8 mouse cellular contexts compared by ENCODE assay signal in genomic region chr1:179803513-179804139, GRCm38 (mm10). TPM values are rescaled to one million over a fixed set of nuclear protein-coding genes. Genes with fewer than 3 reads are reported as not detected.
DNase-seq lines count a peak whose midpoint lies in the region; ATAC-seq and TF ChIP-seq lines count a peak whose summit lies in the region.

TSS of gene Ahctf1 (minus strand) at chr1:179803680.

- peak; percentile 66 for TF ChIP-seq CTCF in liver, embryonic 14.5 days (IDR thresholded peaks at IDR 0.05; ENCODE audit: low read depth)
- peak; percentile 57 for TF ChIP-seq CTCF in stomach, postnatal 0 days (IDR thresholded peaks at IDR 0.05; ENCODE audit: low read depth)

- peak; percentile 82 for TF ChIP-seq EP300 in liver, embryonic 14.5 days (IDR thresholded peaks at IDR 0.05; ENCODE audit: low read depth)
- TF ChIP-seq EP300 in stomach, postnatal 0 days (optimal IDR thresholded peaks at IDR 0.05) = peak; percentile 96

- ATAC-seq in heart, embryonic 15.5 days (replicated peaks; ENCODE audit: insufficient number of reproducible peaks, insufficient read depth, low FRiP score, low read depth) = peak; percentile 98
- ATAC-seq in liver, embryonic 14.5 days (ENCODE audit: insufficient read depth) = peak; percentile 92
- peak; percentile 99 for ATAC-seq in neural tube, embryonic 11.5 days (ENCODE audit: insufficient read depth, low FRiP score, low TSS enrichment)
- peak; percentile 99 for ATAC-seq in stomach, postnatal 0 days (ENCODE audit: low FRiP score, low TSS enrichment)

- peak within 1 kb of the TSS; percentile 95 for H3K4me3 ChIP-seq in forebrain, embryonic 10.5 days
- peak within 1 kb of the TSS; percentile 81 for H3K4me3 ChIP-seq in heart, embryonic 15.5 days
- peak within 1 kb of the TSS; percentile 86 to 99 for H3K4me3 ChIP-seq in liver, embryonic 14.5 days (ENCODE audit: insufficient read depth in 1 of 2, low read depth in 2 of 2, low read length in 2 of 2)
- H3K4me3 ChIP-seq in neural tube, embryonic 11.5 days (ENCODE audit: low read depth, low read length) = peak within 1 kb of the TSS; percentile 95
- peak within 1 kb of the TSS; percentile 87 for H3K4me3 ChIP-seq in stomach, postnatal 0 days (ENCODE audit: low read depth, low read length)

- H3K4me2 ChIP-seq in heart, embryonic 15.5 days = peak within 1 kb of the TSS; percentile 73
- peak within 1 kb of the TSS; percentile 98 for H3K4me2 ChIP-seq in liver, embryonic 14.5 days (ENCODE audit: low read depth)
- H3K4me2 ChIP-seq in neural tube, embryonic 11.5 days (ENCODE audit: low read depth) = peak within 1 kb of the TSS; percentile 60
- peak within 1 kb of the TSS; percentile 79 for H3K4me2 ChIP-seq in stomach, postnatal 0 days (replicated peaks; ENCODE audit: low read depth)

- H3K36me3 ChIP-seq in forebrain, embryonic 10.5 days (replicated peaks) = peaks cover 14% of the 10 kb centered on the region
- peaks cover 5% of the 10 kb centered on the region for H3K36me3 ChIP-seq in heart, embryonic 15.5 days
- H3K36me3 ChIP-seq in liver, embryonic 14.5 days (replicated peaks; ENCODE audit: control insufficient read depth, insufficient read depth, low read depth) = peaks cover 11% of the 10 kb centered on the region
- no peaks in the 10 kb centered on the region; the same call in 1 of the 2 replicates for H3K36me3 ChIP-seq in neural tube, embryonic 11.5 days (ENCODE audit: control insufficient read depth, insufficient read depth, low read length)
- no peaks in the 10 kb centered on the region for H3K36me3 ChIP-seq in stomach, postnatal 0 days (ENCODE audit: control insufficient read depth, insufficient read depth, low read length)

- H3K27ac ChIP-seq in forebrain, embryonic 10.5 days = peak within 1 kb of the TSS; percentile 95
- peak within 1 kb of the TSS; percentile 98 for H3K27ac ChIP-seq in heart, embryonic 15.5 days
- peak within 1 kb of the TSS; percentile 98 for H3K27ac ChIP-seq in liver, embryonic 14.5 days
- H3K27ac ChIP-seq in neural tube, embryonic 11.5 days (ENCODE audit: low read depth, low read length) = peak within 1 kb of the TSS; percentile 97
- peak within 1 kb of the TSS; percentile 99 for H3K27ac ChIP-seq in stomach, postnatal 0 days (replicated peaks)

- no peaks in the 10 kb centered on the region for H3K9me3 ChIP-seq in forebrain, embryonic 10.5 days
- H3K9me3 ChIP-seq in heart, embryonic 15.5 days (replicated peaks) = no peaks in the 10 kb centered on the region
- no peaks in the 10 kb centered on the region for H3K9me3 ChIP-seq in liver, embryonic 14.5 days (ENCODE audit: control insufficient read depth, low read length)
- H3K9me3 ChIP-seq in neural tube, embryonic 11.5 days (ENCODE audit: control insufficient read depth, low read length) = no peaks in the 10 kb centered on the region
- H3K9me3 ChIP-seq in stomach, postnatal 0 days (ENCODE audit: control insufficient read depth, low read length) = no peaks in the 10 kb centered on the region

- no peaks in the 10 kb centered on the region for H3K27me3 ChIP-seq in forebrain, embryonic 10.5 days (ENCODE audit: poor library complexity, severe bottlenecking)
- H3K27me3 ChIP-seq in heart, embryonic 15.5 days = no peaks in the 10 kb centered on the region
- no peaks in the 10 kb centered on the region for H3K27me3 ChIP-seq in liver, embryonic 14.5 days (ENCODE audit: control insufficient read depth, insufficient read depth, low read length)
- no peaks in the 10 kb centered on the region for H3K27me3 ChIP-seq in neural tube, embryonic 11.5 days (ENCODE audit: control insufficient read depth, insufficient read depth, low read length)
- H3K27me3 ChIP-seq in stomach, postnatal 0 days (ENCODE audit: control insufficient read depth, insufficient read depth, low read length) = no peaks in the 10 kb centered on the region

- H3K4me1 ChIP-seq in forebrain, embryonic 10.5 days = peaks cover 22% of the 10 kb centered on the region
- H3K4me1 ChIP-seq in heart, embryonic 15.5 days (replicated peaks) = peaks cover 18% of the 10 kb centered on the region
- peaks cover 48 to 51% of the 10 kb centered on the region in 2 experiments for H3K4me1 ChIP-seq in liver, embryonic 14.5 days (replicated peaks; ENCODE audit: control insufficient read depth in 2 of 2, insufficient read depth in 2 of 2, low read length in 1 of 2)
- H3K4me1 ChIP-seq in neural tube, embryonic 11.5 days (ENCODE audit: control insufficient read depth, insufficient read depth, low read length) = peaks cover 11% of the 10 kb centered on the region
- H3K4me1 ChIP-seq in stomach, postnatal 0 days (replicated peaks; ENCODE audit: control insufficient read depth, insufficient read depth) = no peaks in the 10 kb centered on the region

- peak; percentile 94 for DNase-seq in CD8-positive naive resting alpha-beta T cell, adult 2 months (ENCODE audit: low read depth in 2 of 2, low spot score in 2 of 2)
- DNase-seq in c-Kit-positive CD71-negative TER-119-negative erythroid progenitor cells, embryonic 14.5 days (ENCODE audit: low read depth) = peak; percentile 93
- DNase-seq in forebrain, embryonic 10.5 days (ENCODE audit: extremely low spot score, low spot score) = peak; percentile 96
- peak; percentile 99 for DNase-seq in kidney, postnatal 25 days
- peak; percentile 92 to 95 (median 93) for DNase-seq in liver, embryonic 14.5 days (ENCODE audit: low read depth in 3 of 3, low spot score in 3 of 3)
- peak; percentile 97 for DNase-seq in neural tube, embryonic 11.5 days (ENCODE audit: low spot score)
- peak; percentile 97 for DNase-seq in stomach, postnatal 0 days (ENCODE audit: low spot score)

- H3K9ac ChIP-seq in heart, embryonic 15.5 days = peak within 1 kb of the TSS; percentile 92
- H3K9ac ChIP-seq in liver, embryonic 14.5 days (replicated peaks) = peak within 1 kb of the TSS; percentile 92
- H3K9ac ChIP-seq in neural tube, embryonic 11.5 days (ENCODE audit: low read length) = peak within 1 kb of the TSS; percentile 94
- H3K9ac ChIP-seq in stomach, postnatal 0 days (ENCODE audit: low read length) = peak within 1 kb of the TSS; percentile 91

- WGBS in forebrain, embryonic 10.5 days = under 1% methylated on average over 56 of the region's 56 CpGs
- under 1% methylated on average over 55 of the region's 56 CpGs for whole genome bisulfite sequencing in heart, embryonic 15.5 days
- WGBS in liver, embryonic 14.5 days (ENCODE audit: insufficient replicate concordance) = under 1% methylated on average over 56 of the region's 56 CpGs
- 0% methylated on average over 56 of the region's 56 CpGs for WGBS in neural tube, embryonic 11.5 days
- WGBS in stomach, postnatal 0 days = under 1% methylated on average over 50 of the region's 56 CpGs

RNA-seq across cellular contexts. Expression of gene Ahctf1, which starts in this region (rescaled TPM):
- polyA plus RNA-seq in forebrain, embryonic 10.5 days (2016; fragmentation: Nextera tagmentation; extraction: Ambion mirVana) = 33.0 and 34.5 TPM in 2 replicates
- 12.2 and 17.2 TPM in 2 replicates for polyA plus RNA-seq in heart, embryonic 15.5 days (2015; fragmentation: Nextera tagmentation; extraction: Ambion mirVana)
- 19.1 and 25.5 TPM in 2 replicates for polyA plus RNA-seq in liver, embryonic 14.5 days (2012; rRNA removed)
- 19.2 and 26.5 TPM in 2 replicates for polyA plus RNA-seq in liver, embryonic 14.5 days (2014; fragmentation: Nextera tagmentation; extraction: Ambion mirVana)
- polyA plus RNA-seq in neural tube, embryonic 11.5 days (2014; fragmentation: Nextera tagmentation; extraction: Ambion mirVana) = 35.8 and 39.5 TPM in 2 replicates
- 7.0 and 7.8 TPM in 2 replicates for polyA plus RNA-seq in stomach, postnatal 0 days (2015; fragmentation: Nextera tagmentation; extraction: Ambion mirVana)

Comparison
In these comparisons a context has a peak if more than half of its experiments do, and no peak if none do; other contexts are left out.
1. Peak in every context shown above with its lines: DNase-seq, ATAC-seq, H3K4me3 ChIP-seq and H3K27ac ChIP-seq.